Mouse (Mus musculus) myocyte (in vitro differentiated cells): ENCODE data around the gene Pecr. TPM values are rescaled to one million over a fixed set of nuclear protein-coding genes. Genes with fewer than 3 reads are reported as not detected.

ENCODE experiments used
- H3K27me3 ChIP-seq: one replicate; pipeline ENCODE4 v1.6.1; 2011; ENCODE audit not compliant: control insufficient read depth, insufficient read depth, insufficient read length
- H3K36me3 ChIP-seq: one replicate; pipeline ENCODE4 v1.6.1; 2011; ENCODE audit not compliant: control insufficient read depth, insufficient read depth
- H3K4me2 ChIP-seq: one replicate; pipeline ENCODE4 v1.6.1; 2011; ENCODE audit warnings: low read depth, control low read depth
- H3K4me3 ChIP-seq: one replicate; pipeline ENCODE4 v1.5.1; 2011; ENCODE audit warnings: mild to moderate bottlenecking, control low read depth, moderate library complexity
- H3K79me2 ChIP-seq: one replicate; pipeline ENCODE4 v1.6.1; 2011; ENCODE audit not compliant: control insufficient read depth, insufficient read depth
- H3ac ChIP-seq: one replicate; pipeline ENCODE4 v1.6.1; 2011; ENCODE audit not compliant: control insufficient read depth, insufficient read length
- CEBPB ChIP-seq: IDR thresholded peaks from 2 replicates; pipeline ENCODE4 v1.6.1; 2011; ENCODE audit warnings: mild to moderate bottlenecking, moderate library complexity; ENCODE audit not compliant: poor library complexity, insufficient read depth, severe bottlenecking
- E2F4 ChIP-seq: IDR thresholded peaks from one replicate; pipeline ENCODE4 v1.6.1; 2011; ENCODE audit warnings: mild to moderate bottlenecking, control low read depth, moderate library complexity; ENCODE audit not compliant: insufficient read depth
- MAX ChIP-seq: IDR thresholded peaks from one replicate; pipeline ENCODE4 v1.6.1; 2011; ENCODE audit warnings: low read depth, mild to moderate bottlenecking, control low read depth
- MYOD1 ChIP-seq, 3 experiments: IDR thresholded peaks; one replicate each; pipeline ENCODE4 v1.6.1; 2011; ENCODE audit warnings: control low read depth in 2 of 3, low read depth in 2 of 3, mild to moderate bottlenecking in 2 of 3, moderate library complexity in 1 of 3; ENCODE audit not compliant: insufficient read length in 2 of 3, control insufficient read depth in 1 of 3
- MYOG ChIP-seq, 3 experiments: IDR thresholded peaks; one replicate each; pipeline ENCODE4 v1.6.1; 2011; ENCODE audit warnings: control low read depth in 2 of 3, low read depth in 2 of 3, mild to moderate bottlenecking in 2 of 3; ENCODE audit not compliant: insufficient read length in 2 of 3, control insufficient read depth in 1 of 3, insufficient read depth in 1 of 3
- POLR2A ChIP-seq: IDR thresholded peaks from one replicate; pipeline ENCODE4 v1.6.1; 2011; ENCODE audit warnings: low read depth, mild to moderate bottlenecking, control low read depth, moderate library complexity; ENCODE audit not compliant: insufficient read length
- POLR2AphosphoS2 ChIP-seq: IDR thresholded peaks from one replicate; pipeline ENCODE4 v1.6.1; 2011; ENCODE audit warnings: low read depth, control low read depth; ENCODE audit not compliant: insufficient read length
- REST ChIP-seq: IDR thresholded peaks from one replicate; pipeline ENCODE4 v1.6.1; 2011; ENCODE audit warnings: mild to moderate bottlenecking, control low read depth, moderate library complexity; ENCODE audit not compliant: insufficient read depth, insufficient read length
- SRF ChIP-seq: IDR thresholded peaks from one replicate; pipeline ENCODE4 v1.6.1; 2011; ENCODE audit warnings: low read depth; ENCODE audit not compliant: control insufficient read depth, insufficient read length
- TCF12 ChIP-seq: IDR thresholded peaks from one replicate; pipeline ENCODE4 v1.6.1; 2011; ENCODE audit warnings: mild to moderate bottlenecking, control low read depth; ENCODE audit not compliant: poor library complexity, insufficient read depth, severe bottlenecking
- TCF3 ChIP-seq: IDR thresholded peaks from one replicate; pipeline ENCODE4 v1.6.1; 2011; ENCODE audit warnings: low read depth, control low read depth; ENCODE audit not compliant: insufficient read length
- USF1 ChIP-seq: IDR thresholded peaks from one replicate; pipeline ENCODE4 v1.6.1; 2011; ENCODE audit warnings: low read depth, mild to moderate bottlenecking, control low read depth, moderate library complexity
- polyA plus RNA-seq: library from polyadenylated mRNA; unstranded; fragments of >200 nt; fragmentation: generic; extraction: Trizol; gene quantifications from one replicate; pipeline ENCODE4 v1.2.1, GENCODE M21; 2012; ENCODE audit warnings: missing spikeins

Pecr gene
- polyA plus RNA-seq, 1 experiment: 13.7 TPM

DNA sequence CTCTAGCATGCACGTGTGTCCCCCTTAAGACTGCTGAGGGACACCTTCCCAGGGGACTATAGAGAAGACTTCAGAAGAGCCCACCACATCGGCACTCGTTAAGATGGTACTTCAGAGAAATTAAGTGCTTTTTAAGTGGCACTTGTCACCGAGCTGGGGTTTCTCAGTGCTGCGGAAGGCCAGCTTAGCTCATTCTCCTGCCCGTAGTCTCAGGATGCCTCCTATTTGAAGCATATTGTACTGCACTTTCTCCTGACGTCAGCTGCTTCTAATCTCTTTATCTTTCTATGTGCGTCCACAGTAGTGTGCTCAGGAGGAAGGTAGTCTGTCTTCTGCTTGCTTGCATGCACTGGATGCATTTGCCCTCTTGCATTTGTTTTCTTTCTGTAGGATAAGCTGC, 32.3 kb upstream of the Pecr start:
- Histone ChIP-seq H3K36me3 (peaks cover 39% of the 10 kb centered on the region), H3K79me2 (no peaks in the 10 kb centered on the region), H3ac (no peak overlapping the region), H3K4me3 (no peak overlapping the region), H3K4me2 (no peak overlapping the region), H3K27me3 (no peaks in the 10 kb centered on the region)
- TF ChIP-seq MYOD1 (IDR thresholded peaks at IDR 0.05; ENCODE audit: control insufficient read depth in 1 of 3, insufficient read length in 2 of 3, low read depth in 2 of 3): no peak
- TF ChIP-seq REST: no peak
- TF ChIP-seq MAX: no peak
- TF ChIP-seq MYOG (IDR thresholded peaks at IDR 0.05; ENCODE audit: control insufficient read depth in 1 of 3, insufficient read depth in 1 of 3, insufficient read length in 2 of 3, low read depth in 2 of 3): no peak
- no peak for TF ChIP-seq CEBPB

DNA sequence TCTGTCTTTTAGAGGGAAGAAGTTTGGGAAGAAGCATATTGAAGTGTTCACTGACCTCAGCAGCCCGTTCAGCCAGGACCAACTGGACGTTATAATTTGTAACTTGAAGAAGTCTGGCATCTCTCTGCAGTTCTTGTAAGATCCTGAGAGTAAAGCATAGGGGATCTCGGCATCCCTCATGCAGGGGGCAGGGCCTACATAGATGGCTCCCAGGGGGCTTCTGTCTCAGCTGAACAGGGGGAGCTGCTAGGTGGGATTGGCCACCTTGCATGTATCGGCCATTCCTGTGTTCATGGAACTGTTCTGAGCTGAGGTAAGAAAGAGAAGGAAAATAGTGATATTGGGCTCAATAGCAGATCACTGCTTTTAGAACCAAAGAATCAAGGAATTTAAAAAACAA, 31.3 kb upstream of the Pecr start:
- H3K27me3 ChIP-seq: no peaks in the 10 kb centered on the region
- H3K36me3 ChIP-seq: peaks cover 42% of the 10 kb centered on the region
- no peak overlapping the region for H3ac ChIP-seq
- H3K4me2 ChIP-seq: no peak overlapping the region
- TF ChIP-seq TCF12: no peak
- TF ChIP-seq CEBPB: no peak
- no peak for TF ChIP-seq E2F4
- TF ChIP-seq TCF3: no peak
- no peak for TF ChIP-seq POLR2A
- no peak for TF ChIP-seq REST
- TF ChIP-seq POLR2AphosphoS2: no peak
- TF ChIP-seq MYOD1 (IDR thresholded peaks at IDR 0.05; ENCODE audit: control insufficient read depth in 1 of 3, insufficient read length in 2 of 3, low read depth in 2 of 3): no peak
- TF ChIP-seq USF1: no peak
- no peak for TF ChIP-seq SRF
- no peaks in the 10 kb centered on the region for H3K79me2 ChIP-seq
- no peak overlapping the region for H3K4me3 ChIP-seq

DNA sequence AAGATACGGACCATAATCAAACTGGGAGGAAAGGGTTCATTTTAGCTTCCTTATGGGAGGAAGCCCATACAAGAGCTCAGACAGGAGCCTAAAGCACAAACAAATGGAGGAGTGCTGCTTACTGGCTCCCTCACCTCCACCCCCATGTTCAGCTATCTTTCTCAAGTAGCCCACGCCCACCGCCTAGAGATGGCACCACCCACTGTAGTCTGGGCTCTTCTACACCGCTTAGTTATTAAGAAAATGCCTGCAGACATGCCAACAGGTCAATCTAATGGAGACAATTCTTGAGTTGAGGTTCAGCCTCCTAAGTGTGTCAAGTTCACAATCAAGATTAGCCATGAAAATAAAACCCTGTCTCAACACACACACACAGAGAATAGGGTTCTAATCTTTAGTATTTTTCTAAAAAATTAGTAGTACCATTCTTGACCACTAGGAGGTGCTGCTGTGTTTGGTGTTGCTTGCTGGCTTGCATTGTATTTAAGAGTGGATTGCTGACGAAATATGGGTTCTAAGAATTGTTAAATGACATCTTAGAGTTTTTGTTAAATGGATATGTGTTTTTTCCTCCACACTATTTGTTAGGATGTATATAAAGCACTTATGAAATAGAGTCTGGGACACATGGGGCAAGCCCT, 29.4 kb upstream of the Pecr start:
- no peaks in the 10 kb centered on the region for H3K79me2 ChIP-seq

DNA sequence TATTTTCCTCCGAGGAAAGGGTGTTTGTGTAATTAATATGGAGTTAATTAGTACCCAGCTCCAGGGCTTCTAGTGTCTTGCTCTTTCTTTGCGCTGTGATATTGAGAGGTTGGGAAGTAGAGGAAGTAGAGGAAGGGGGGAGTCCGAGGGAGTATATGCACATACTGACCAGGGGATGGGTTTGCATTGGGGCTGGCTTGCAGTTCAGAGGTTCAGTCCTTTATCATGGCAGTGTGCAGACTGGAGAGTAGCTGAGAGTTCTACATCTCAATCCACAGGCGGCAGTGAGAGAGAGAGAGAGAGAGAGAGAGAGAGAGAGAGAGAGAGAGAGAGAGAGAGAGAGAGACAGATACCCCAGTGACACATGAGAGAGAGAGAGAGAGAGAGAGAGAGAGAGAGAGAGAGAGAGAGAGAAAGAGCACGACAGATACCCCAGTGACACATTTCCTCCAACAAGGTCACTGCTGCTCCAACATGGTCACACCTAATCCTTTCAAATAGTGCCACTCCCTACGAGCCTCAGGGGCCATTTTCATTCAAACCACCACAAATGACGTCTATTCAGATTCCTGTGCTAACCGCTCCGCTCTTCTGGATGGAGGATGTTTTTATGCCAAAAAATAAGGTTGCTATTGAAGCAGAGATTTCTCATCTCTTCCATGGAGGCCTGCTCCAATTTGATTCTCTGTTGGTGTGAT, 28.7 kb upstream of the Pecr start:
- Histone ChIP-seq H3K27me3 (no peaks in the 10 kb centered on the region), H3K4me2 (no peak overlapping the region), H3K36me3 (peaks cover 31% of the 10 kb centered on the region), H3K79me2 (peaks cover 3% of the 10 kb centered on the region), H3K4me3 (no peak overlapping the region), H3ac (no peak overlapping the region)
- TF ChIP-seq MAX (no peak), E2F4 (no peak)

More for the DNA sequence above, 29.4 kb upstream of the Pecr start:
- Histone ChIP-seq H3K4me2 (no peak overlapping the region), H3ac (no peak overlapping the region), H3K27me3 (no peaks in the 10 kb centered on the region), H3K36me3 (peaks cover 33% of the 10 kb centered on the region), H3K4me3 (no peak overlapping the region)
- TF ChIP-seq POLR2A (no peak), POLR2AphosphoS2 (no peak)

DNA sequence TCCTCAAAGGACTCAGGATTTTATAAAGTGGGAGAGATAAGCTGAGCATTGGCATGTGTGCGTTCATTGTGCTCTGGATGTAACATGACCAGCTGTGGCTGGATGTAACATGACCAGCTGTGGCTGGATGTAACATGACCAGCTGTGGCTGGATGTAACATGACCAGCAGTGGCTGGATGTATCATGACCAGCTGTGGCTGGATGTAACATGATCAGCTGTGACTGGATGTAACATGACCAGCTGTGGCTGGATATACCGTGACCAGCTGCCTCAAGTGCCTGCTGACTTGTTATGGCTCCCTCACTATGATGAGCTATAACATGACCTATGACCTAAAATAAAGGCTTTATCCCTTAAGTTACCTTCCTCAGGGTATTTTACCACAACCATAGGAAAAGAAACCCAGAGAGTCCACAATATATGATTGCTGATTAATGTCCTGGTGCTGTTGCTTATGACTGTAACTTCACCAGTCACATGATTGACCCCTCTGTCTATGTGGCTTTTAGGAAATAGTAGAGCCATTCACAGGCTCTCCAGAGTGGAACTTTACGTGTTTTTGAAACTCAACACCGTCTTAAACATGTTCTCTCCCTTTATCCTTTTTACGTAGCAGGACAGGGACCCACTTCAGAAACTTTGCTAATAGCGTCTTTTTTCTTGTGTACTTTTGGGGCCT, 25.8 kb upstream of the Pecr start:
- peaks cover 7% of the 10 kb centered on the region for H3K79me2 ChIP-seq
- no peaks in the 10 kb centered on the region for H3K27me3 ChIP-seq
- no peak overlapping the region for H3K4me3 ChIP-seq
- no peak overlapping the region for H3ac ChIP-seq
- TF ChIP-seq MYOD1 (IDR thresholded peaks at IDR 0.05; ENCODE audit: control insufficient read depth in 1 of 3, insufficient read length in 2 of 3, low read depth in 2 of 3): peak; percentile 82 to 98 (median 98)
- TF ChIP-seq USF1: peak; percentile 56
- peak; percentile 18 for TF ChIP-seq POLR2AphosphoS2
- TF ChIP-seq TCF12: peak; percentile 91
- no peak for TF ChIP-seq CEBPB
- peak; percentile 7 for TF ChIP-seq SRF
- peak; percentile 75 to 94 (median 93) for TF ChIP-seq MYOG (IDR thresholded peaks at IDR 0.05; ENCODE audit: control insufficient read depth in 1 of 3, insufficient read depth in 1 of 3, insufficient read length in 2 of 3, low read depth in 2 of 3)
- TF ChIP-seq REST: no peak
- peak; percentile 97 for TF ChIP-seq TCF3
- H3K4me2 ChIP-seq: peak overlapping the region; percentile 68
- H3K36me3 ChIP-seq: peaks cover 17% of the 10 kb centered on the region
